Mouse (Mus musculus) adrenal gland (tissue): Measurements from ENCODE around the gene Asphd2.
"Not testable (repeated sequence)": the region's sequence is repeated elsewhere in the genome, so short reads cannot be mapped to it uniquely, and the experiment has no call there.

Experiments used
- intact Hi-C: fragments of 180-260 bp; cut with DNase I; formaldehyde crosslinking; loops from one replicate; pipeline ENCODE4 v1.15.1; 2025
- long read RNA-seq, 2 experiments: library from polyadenylated mRNA; unstranded; transcript quantifications; one replicate each; pipeline ENCODE4 v2.0.0; 2020; ENCODE audit warnings: borderline replicate concordance in 1 of 2; ENCODE audit not compliant: insufficient replicate concordance in 1 of 2

Gene Asphd2
- long read RNA-seq, experiment 1, partial matches to known transcripts: 0 of 2 reads
- long read RNA-seq, experiment 1, other reads (novel, unspliced or antisense): 2 of 2 reads
- long read RNA-seq, experiment 2, partial matches to known transcripts: 0 of 1 reads
- long read RNA-seq, experiment 2, other reads (novel, unspliced or antisense): 1 of 1 reads

DNA sequence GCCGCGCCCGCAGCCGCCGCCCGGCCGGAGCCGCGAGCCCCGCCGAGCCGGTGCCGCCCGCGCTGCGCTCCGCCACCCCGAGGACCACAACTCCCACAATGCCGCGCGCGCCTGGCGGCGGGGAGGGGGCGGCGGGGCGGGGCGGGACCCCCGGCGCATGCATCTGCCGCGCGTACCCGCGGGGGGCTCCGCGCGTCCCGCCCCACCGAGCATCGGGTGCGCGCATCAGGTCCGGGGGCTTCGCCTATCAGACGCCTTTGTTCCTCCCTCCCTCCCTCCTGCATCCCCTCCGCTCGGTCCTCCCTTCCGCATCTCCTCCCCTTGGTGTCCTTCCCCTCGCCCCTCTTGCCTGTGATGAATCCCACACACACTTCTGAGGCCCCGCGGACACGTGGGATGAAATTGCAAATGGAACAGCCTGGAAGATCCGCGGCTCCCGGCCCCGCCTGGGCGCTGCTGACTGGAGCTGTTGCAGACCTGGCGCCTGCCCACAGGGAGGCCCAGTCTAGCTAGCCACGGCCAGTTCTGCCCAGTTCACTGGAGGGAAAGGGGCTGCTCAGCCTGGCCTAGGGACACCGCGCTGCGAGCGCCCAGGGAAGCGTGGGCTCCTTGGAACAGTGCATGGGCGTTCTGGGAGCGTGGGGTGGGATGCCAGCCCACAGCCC lies at the start of gene Asphd2:
Asphd2 (minus strand) TSS at position 88 of the 665 bp plus-strand sequence.
- intact Hi-C loops: no loop called here

GRCm38 (mm10) chr5:112438535-112438934 lies 43.9 kb upstream of the Asphd2 start:
- intact Hi-C loops: loop anchor here (10.0 kb wide), 3 partner anchors 206 to 426 kb away; no protein-coding TSS in a partner anchor

GRCm38 (mm10) chr5:112433004-112433403 lies 38.3 kb upstream of the Asphd2 start:
- intact Hi-C loops: loop anchor here (5.0 to 10.0 kb wide), 4 partner anchors 212 to 619 kb away; no protein-coding TSS in a partner anchor

GRCm38 (mm10) chr5:112432033-112432432 lies 37.4 kb upstream of the Asphd2 start:
- intact Hi-C loops: loop anchor here (5.0 to 10.0 kb wide), 4 partner anchors 213 to 620 kb away; no protein-coding TSS in a partner anchor

DNA sequence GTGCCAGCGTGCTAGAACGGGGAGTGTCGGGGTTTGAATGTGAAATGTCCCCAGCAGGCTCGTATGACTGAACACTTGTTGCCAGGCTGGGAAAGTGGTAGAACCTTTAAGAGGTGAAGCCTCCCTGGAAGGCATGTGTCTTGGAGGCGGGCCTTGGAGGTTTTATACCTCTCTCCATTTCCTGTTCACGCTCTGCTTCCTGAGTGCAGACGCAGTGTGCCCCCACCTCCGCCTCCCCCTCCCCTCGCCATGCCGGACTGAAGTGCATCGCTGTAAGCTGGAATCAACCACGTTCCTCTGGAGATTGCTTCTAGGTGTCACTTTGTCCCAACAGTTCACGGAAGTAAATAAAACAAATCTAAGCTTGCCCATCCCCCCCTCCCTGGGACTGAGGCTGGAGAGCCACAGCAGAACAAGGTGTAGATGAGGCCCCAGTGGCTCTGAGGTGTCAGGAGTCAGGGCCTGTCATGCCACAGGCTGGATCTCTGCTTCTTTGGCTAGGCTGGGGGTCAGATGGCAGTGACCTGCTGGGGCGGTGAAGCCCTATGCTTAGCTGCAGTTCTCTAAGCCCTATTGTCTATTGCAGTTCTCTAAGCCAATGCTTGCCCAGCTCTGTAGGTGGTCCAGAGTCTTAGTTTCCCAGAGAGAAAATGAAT lies 36.6 kb upstream of the Asphd2 start:
- intact Hi-C loops: loop anchor here (5.0 to 10.0 kb wide), 4 partner anchors 214 to 621 kb away; no protein-coding TSS in a partner anchor

DNA sequence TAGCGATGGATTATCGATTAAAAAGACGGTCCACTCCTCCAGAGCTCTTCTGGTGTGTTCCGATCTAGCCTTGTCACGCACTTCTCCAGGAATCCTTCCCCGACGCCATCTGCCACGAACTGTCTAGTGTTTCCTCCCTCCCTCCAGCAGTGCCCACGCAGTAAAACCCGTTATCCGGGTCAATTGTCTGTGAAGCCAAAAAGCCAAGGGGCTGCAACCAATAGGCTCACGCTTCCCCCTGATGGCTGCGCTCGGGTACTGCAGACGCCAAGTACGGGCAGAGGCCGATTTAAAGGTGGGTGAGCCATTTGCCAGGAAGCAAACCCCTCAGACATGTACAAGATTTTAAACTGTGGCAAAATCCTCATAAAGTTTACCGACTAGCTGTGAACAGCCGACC lies 34.3 kb upstream of the Asphd2 start:
- intact Hi-C loops: loop anchor here (5.0 kb wide), 2 partner anchors 62 to 92 kb away; no protein-coding TSS in a partner anchor

DNA sequence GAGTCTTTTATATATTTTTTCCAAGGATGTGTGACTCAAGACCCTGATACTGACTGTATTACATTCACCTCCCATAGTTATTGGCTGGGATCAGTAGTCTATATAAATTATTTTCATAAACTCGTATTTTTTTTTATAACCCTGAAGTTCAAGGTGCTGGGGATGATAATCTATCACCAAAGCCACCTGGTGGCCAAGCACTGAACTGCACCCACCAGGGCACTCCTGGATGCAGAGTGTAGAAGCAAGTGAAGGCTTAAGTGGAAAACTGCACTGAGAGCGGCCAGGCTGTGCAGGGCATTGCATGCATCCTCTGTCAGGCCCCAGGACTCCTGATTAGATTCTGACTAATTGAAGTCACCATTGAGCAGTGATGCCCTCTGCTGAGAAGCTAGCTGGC lies 32.6 kb upstream of the Asphd2 start:
- intact Hi-C loops: loop anchor here (2.0 to 5.0 kb wide), 3 partner anchors 60 to 186 kb away; no protein-coding TSS in a partner anchor

- intact Hi-C loops: loop anchor here (2.0 to 5.0 kb wide), 3 partner anchors 59 to 186 kb away; no protein-coding TSS in a partner anchor
Observed at GRCm38 (mm10) chr5:112426635-112427034, 32.0 kb upstream of the Asphd2 start.

DNA sequence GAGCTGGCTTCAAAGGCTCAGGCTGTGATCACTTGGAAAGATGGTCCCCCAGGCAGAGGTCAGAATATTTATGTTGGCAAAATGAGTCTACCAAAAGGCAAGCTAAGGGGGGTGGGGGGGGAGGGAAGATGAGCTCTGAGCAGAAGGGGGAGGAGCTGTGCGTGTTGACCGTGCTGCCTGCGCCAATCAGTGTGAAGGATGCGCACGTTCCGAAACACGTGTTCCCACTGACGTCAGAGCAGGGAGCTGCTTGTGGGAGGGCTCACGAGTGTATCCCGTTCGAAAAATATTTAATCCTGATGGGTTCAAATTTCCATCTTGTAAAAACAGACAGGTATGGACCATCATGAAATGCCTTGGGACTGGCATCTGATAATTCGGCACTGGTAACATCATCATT lies 24.9 kb upstream of the Asphd2 start:
- intact Hi-C loops: no loop called here

DNA sequence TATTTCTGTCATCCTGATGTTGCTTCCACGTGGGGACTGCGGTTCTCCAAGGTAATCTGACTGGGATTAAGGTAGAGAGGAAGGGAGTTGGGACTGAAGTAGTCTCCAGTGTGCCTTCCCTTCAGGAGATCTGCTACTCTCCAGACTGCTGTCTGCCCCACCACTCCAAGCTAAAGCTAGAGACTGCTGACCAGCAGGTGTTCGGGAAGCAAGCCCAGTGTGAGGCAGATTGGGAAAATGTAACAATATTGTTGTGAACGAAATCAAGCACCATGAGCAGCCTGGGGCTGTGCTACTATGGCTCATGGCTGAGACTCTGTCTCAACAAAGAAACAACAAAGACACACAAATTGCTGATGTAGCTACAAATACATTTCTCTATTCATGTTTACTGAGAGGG lies 23.4 kb upstream of the Asphd2 start:
- intact Hi-C loops: no loop called here

DNA sequence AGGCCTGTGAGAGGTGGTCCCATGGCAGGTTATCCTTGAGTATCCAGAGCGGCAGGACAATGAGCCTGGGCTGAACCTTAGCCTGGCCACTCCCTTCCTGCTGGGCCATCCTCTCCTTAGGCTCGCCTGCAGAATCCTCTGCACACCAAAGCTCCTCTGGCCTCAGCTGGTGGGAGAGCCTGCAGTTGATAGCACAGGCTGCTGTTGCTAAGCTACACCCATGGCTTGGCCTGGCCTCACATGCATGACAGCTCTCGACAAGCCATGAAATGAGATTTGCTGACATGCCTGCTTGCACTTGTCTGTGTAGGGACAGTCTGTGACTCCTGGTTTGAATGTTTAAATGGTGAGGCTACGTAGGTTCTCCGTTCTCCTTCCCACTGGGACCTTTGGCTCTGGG lies 22.0 kb upstream of the Asphd2 start:
- intact Hi-C loops: no loop called here

DNA sequence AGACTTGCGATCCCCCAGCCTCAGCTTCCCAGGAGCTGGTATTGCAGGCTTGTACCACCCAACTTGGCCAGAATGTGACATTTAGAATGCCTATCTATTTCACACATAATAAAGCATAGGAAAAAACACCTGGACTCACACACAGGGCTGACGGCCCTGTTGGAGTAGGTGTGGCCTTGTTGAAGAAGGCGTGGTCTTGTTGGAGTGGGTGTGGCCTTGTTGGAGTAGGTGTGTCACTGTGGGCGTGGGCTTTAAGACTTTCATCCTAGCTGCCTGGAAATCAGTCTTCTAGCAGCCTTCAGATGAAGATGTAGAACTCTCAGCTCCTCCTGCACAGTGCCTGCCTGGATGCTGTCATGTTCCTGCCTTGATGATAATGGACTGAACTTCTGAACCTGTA lies 18.1 kb upstream of the Asphd2 start:
- intact Hi-C loops: not testable (repeated sequence)

DNA sequence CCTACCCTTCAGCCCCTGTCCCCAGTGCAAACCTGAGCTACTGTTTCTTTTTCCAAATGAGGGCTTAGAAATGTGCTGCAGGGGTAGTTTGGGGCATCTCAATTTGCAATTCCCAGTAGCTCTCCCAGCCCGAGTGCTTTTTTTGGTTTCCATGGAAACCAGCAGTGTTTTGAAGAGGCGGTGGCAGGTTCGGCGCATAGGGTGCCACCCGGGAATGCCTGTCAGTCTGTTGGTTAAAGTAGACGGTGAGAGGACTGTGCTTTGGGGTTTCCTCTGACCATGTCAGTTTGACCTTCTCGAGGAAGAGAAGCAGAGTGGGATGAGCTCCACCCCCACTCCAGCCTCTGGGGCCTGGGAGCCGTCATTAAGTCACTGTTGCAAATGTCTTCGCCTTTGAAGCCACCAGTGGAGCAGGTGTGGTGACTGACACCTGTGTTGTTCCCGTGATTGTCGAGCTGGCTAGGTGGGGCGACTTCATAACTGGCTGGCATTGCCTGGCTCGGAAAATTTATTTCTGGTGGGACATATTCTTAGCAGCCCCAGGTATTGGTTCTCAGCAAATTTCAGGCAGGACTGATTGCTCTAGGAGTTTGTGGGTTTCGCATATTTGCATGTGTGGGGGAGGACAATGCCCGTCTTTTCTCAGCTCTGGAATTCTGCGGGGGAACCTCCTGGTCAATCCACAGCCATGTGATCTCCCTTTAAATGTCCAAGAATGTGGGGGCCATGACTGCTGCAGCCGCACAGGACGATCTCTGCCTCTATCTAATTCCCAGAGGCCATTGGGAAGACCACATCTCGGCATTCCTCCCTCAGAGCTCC lies 17.1 kb upstream of the Asphd2 start:
- intact Hi-C loops: no loop called here

GRCm38 (mm10) chr5:112411072-112411471 lies 16.4 kb upstream of the Asphd2 start:
- intact Hi-C loops: no loop called here

- intact Hi-C loops: no loop called here
Observed at GRCm38 (mm10) chr5:112409274-112409673, 14.6 kb upstream of the Asphd2 start.

DNA sequence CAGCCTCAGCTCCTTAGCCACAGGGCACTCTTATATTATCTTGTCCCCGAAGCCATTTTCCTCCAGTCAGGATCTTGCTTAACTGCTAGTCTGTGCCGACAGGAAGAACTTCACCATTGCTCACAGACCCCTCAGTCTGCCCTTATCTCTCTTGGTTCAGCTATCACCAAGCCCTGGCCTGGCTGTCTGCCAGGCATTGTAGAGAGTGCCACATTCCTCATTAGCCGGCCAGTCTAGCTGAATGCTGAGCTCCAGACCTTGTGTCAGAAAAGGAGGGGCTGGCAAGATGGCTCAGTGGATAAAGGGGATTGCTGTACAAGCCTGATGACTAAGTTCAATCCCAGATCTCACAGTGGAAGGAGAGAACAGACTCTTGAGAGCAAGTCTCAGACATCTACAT lies 11.4 kb upstream of the Asphd2 start:
- intact Hi-C loops: no loop called here

DNA sequence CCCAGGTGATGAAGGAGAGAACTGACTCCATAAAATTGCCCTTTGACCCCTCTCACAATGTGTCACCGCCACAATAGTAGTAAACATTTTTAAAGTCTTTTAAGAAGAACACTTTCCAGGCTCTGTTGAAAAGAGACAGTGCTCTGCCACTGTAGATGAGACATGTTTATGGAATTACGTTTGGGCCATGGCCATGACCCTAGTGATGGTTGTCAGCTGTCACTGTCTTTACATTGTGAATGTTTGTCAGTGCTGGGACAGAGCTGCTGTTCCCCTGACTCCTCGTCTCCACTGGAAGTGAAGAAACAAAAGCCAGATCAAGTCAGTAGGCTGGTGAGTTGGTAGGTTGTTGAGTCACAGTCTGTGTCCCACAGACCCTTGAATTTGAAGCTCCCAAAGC lies 7.8 kb upstream of the Asphd2 start:
- intact Hi-C loops: no loop called here

- intact Hi-C loops: no loop called here
Observed at GRCm38 (mm10) chr5:112399284-112399683, 4.6 kb upstream of the Asphd2 start.

DNA sequence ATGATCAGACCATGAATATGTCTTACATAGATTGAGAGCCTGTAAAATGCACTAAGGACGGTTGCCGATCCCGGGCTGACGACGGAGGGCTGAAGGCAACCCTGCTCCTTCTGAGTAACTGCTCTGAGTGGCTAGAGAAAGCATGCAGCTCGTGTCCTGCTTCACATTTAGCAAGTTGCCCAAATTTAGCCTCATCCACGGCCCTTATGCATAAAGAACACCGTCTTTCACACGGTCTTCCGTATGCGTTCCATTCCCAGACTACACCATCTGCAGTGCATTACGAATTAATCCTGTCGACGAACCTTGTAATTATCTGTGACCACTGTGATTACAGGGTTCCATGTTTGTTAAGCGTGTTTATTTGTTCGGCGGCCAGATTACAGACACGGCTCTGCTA lies 1.4 kb upstream of the Asphd2 start:
- intact Hi-C loops: no loop called here

DNA sequence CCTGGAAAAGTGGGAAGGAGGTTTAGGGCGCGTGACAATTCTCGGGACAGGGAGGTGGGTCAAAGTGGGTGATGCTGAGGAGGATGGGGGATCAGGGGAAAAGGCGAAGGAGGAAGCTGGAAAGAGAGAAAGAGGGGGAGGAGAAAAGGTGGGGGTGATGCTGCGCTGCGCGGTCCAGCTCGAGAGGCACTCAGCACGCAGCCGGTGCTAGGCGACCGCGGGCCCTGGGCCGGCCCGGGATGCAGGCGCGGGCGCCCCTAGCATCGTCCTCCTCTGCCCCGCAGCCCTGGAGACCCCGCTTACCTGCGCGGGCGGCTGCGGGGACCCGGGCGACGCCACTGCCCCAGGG lies 277 bp downstream of the Asphd2 start:
- intact Hi-C loops: no loop called here

DNA sequence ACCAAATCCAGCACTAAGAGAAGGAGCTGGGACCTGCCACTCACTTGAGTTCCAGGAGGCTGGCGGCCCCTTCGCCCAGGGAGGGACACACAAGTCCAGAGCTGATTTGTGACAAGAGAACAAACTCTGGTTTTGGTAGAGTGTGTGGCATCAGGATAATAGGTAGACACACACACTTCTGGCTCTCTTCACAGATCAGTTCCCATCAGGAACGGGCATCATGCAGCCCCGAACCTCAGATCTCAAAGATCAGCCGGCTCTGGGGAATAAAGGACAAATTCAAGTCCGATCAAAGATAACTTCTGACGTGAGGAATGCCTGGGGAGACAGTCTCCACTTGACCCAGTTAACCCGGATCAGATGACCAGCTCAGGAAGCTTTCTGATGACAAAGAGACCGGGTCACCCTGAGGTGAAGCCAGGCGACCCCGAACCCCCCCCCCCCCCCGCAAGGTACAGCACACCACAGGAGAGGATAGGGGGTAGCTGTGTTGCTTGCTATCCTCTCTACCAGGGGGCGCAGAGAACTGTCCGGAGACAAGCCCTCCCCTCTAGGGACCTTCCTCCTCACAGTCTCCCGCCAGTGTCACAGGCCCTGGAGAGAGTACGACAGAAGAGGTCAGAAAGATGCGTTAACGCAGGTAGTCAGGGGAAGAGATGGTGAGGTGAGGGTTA lies 788 bp downstream of the Asphd2 start:
- intact Hi-C loops: no loop called here
